Mouse (Mus musculus) urinary bladder, adult 18-20 months (tissue): ENCODE data around the gene Oit1.

Experiments used
- DNase-seq, 2 experiments: peaks; one replicate each; pipeline ENCODE4 v3.0.0; 2022; ENCODE audit warnings: low spot score in 2 of 2, mixed read lengths in 2 of 2

Gene Oit1

GRCm38 (mm10) chr14:8300281-8300680 lies 78.3 kb downstream of the Oit1 start:
- no peak for DNase-seq
